Mouse (Mus musculus) hematopoietic stem cell, adult 5-6 weeks (primary cell): ENCODE data around the gene Maats1. TPM values are rescaled to one million over a fixed set of nuclear protein-coding genes. Genes with fewer than 3 reads are reported as not detected.

Experiments used
- ATAC-seq, 2 experiments: fragments of 125-278 bp in 1 of 2; replicated peaks in 1 of 2; 2 replicates each; pipeline ENCODE4 v1.8.0; 2016 to 2017; ENCODE audit warnings: inconsistent platforms in 2 of 2, mild to moderate bottlenecking in 2 of 2, moderate number of reproducible peaks in 2 of 2, low read depth in 1 of 2, moderate TSS enrichment in 1 of 2; ENCODE audit not compliant: low FRiP score in 2 of 2, poor library complexity in 2 of 2, severe bottlenecking in 2 of 2, insufficient read depth in 1 of 2, low TSS enrichment in 1 of 2
- total RNA-seq: library from RNA; stranded (forward); fragments of 172-1452, 232-1000 nt; gene quantifications from 2 replicates; pipeline ENCODE4 v1.2.3, GENCODE M21; 2017

The Maats1 gene
- total RNA-seq, 1 experiment from 2014 or later, result not detected

DNA sequence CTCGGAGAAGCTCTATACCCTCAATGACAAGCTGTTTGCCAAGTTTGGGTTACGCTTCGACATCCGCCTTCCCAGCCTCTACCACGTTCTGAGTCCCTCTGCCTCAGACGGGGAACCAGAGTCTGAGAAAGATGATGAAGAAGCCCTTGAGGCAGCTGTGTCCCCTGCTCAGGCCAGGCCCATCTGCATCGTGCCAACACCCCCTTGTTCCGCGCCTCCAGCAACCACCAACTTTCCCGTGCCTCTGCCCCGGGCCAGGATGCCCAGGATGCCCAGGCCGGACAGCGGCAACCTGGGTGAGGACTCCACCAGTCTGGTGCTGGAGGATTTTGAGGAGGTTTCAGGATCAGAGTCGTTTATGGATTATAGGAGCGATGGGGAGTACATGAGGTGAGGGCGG lies 32.0 kb upstream of the Maats1 start:
- ATAC-seq, result no peak

DNA sequence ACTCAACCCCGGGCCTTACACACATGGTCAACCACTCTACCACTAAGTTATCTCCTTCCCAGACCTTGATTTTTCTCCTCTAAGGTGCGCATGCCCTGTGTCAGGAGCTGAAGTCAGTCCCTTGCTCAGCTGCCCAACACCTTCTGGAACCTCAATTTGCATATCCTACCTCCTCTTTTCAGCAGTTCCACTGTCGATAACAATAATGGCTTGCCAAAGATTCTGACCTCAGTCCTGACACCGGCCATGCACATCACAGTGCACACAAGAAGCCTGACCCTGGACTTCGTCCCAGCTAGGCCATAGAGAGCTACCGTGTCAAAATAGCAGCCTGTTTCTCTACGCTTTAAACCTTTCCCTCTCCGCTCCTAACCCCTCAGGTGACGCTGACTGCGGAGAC lies 31.5 kb upstream of the Maats1 start:
- ATAC-seq, result no peak

DNA sequence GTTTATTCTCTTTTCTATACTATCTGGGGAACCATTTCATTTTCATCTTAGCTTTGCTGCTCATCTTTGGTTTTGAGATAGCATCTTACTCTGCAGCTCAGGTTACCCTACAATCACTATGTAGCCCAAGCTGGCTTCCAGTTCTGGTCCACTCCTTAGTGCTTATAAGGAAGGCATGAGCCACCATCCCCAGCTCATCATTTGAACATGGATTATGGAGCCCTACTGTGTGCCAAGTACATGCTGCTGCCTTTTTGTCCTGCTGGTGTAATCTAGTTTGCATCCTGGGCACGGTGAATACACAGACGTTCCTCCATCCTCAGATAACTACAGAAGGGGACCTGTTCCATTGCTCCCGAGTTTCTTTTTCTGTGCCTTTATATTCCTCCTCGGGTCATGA lies 30.9 kb upstream of the Maats1 start:
- no peak for ATAC-seq

DNA sequence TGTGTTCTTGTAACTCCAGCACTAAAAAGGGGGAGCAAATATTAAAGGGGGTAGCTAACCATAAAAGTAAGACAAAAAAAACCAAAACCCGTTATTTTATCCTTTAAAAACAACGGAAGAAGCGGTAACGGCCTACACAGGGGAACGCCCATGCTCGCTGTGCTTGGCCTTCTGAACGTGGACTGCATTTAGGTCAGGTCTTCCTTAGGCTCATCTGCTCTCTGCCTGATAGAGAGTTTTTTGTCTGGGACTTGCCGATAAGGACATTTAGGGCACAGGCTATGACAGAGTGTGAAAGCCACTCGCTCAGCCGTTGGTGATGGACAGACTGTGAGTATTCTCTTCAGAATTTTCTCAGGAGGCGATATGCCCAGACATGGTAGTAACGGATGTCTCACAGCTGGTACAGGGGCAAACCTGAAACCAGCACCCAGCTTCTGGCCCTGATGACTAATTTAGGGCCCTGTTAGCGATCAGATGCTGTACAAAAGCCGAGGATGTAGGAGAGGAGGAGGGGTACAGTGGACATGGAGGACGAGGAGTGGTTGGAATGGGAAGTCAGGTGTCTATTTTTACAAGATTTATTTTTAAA lies 29.9 kb upstream of the Maats1 start:
- ATAC-seq, result peak in 1 of 2 experiments; percentile 8; a peak in 1 of 4 replicates

DNA sequence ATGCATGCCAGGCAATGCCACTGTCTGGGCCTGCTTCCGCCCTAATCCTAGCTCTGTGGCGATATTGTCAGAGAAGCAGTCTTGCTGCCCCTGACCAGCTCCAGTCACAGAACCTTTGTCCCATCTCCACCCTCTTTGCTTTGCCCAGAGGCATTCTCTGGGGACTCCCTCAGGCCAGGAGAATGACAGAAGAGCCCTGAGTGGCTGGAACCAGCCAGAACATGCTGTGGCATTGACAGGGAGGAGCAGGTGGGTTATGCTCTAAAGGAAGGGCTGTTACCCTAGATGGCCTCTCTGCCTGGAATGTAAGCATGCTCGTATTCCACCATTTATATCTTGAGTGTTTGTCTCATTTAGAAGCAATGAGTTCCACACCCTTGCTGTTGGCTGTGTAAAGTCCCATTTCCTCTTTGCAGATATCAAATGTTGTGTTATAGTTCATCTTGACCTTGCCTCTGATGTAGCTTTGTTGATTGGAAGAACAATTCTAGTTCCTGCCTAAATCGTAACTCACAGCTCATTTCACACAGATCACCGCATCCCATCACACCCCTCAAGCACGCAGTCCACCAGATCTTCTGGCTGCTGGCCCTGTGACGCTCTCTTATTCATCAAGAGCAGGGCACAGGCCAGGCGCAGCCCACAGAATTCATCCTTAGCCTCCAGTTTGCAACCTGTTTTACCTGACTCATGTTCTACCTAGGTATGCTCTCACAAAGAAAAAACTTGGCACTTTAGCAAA lies 28.9 kb upstream of the Maats1 start:
- ATAC-seq, result no peak

DNA sequence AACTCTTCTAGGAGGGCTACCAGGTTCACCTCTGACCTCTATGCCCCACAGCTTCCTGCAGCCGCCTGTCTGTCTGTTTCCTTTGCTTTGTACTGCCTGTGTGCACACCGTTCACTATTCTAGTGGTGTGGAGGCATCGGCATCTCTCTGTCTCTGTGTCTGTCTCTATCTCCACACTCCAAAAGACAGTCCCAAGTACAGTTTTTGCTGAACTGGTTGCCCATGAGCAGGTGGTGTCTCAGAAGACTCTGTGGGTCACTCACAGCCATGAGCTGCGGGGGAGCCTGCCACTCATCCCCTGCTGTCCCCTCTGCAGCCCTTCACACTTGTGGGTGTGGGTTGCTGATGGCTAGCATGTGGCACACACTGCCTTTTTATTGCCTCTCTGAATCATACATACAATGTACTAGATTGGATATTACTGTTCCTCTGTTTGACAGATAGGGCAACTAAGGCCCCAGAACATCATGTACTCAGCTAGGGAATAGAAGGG lies 28.1 kb upstream of the Maats1 start:
- no peak for ATAC-seq

DNA sequence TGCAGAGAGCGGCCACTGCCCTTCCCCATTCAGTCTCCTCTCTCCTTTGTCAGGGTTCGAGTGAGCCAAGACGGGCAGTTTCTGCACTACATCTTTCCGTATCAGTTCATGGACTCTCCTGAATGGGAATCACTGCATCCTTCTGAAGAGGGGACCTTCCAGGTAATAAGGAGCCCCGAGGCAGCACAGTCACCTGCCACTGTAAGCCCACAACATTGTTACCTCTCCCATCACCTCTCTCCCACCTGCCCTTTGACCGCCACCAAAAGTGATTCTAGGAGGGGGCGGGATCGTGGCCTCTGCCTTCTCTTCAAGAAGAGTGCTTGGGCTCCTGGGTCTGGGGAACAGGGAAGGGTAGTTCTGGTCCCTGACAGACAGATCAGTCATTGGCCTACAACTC lies 27.5 kb upstream of the Maats1 start:
- ATAC-seq, result no peak

DNA sequence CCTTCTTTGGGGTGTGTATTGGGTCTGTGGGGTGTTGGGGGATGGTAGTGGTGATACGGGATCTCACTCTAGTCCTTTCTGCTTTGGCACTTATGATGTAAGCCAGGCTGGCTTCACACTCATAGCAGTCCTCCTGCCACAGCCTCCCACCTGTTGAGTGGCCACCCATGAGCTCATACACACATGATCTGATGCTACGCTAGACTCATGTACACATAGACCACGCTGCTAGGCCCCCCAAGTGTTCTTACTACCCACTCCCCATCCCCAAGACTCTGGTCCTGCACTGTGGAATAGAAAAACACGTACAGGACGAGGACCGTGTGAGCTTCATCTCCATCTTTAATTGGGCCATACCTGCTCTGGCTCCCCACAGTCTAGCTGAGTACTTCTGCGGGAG lies 27.1 kb upstream of the Maats1 start:
- ATAC-seq, result no peak

DNA sequence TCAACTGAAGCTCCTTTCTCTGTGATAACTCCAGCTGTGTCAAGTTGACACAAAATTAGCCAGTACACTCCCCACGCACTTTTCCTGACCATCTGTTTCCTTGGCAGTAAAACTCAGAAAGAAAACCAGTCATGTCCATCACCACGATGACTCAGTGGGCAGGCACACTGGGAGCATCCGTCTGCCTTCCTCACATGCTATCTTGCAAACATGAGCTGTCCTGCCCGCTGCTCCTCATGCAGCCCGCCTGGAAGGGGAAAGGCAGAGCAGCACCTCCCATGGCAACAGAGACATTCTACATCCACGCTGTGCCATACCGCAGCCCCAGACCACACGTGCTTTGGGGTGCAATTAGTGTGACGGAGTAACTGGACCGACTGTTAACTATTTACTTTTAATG lies 26.4 kb upstream of the Maats1 start:
- ATAC-seq, result no peak

DNA sequence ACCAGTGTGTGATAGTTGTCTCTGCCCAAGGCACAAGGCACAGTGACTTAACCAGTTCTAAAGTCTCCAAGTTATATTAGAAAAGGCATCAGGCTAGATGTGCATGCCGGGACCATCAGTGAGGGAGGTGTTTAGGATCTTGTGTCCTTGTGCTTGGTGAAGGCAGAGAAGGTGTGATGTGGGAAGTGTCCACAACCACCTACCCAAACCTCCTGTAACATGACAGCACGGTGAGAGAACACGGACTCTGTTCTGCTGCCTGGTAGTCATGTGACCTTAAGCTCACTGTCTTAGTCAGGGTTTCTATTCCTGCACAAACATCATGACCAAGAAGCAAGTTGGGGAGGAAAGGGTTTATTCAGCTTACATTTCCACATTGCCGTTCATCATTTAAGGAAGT lies 24.3 kb upstream of the Maats1 start:
- no peak for ATAC-seq

DNA sequence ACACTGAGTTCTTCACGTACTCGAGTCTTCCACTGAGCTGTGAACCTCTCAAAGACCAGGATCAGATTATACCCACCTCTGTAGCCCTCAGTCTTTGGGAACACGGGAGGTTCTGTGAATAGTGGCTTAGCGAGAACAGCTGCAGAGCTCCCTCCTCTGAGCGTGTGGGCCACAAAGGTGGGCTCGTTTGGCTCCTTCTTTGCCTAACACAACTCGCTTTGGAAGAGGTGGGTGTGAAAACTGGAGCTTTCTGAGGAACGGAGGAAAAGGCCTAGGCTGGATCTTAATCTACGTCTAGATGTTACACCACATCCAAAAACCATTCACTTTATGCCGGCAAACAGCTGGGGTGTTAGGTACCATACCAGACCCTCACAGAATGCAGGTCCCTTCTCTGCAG lies 23.4 kb upstream of the Maats1 start:
- ATAC-seq, result no peak

DNA sequence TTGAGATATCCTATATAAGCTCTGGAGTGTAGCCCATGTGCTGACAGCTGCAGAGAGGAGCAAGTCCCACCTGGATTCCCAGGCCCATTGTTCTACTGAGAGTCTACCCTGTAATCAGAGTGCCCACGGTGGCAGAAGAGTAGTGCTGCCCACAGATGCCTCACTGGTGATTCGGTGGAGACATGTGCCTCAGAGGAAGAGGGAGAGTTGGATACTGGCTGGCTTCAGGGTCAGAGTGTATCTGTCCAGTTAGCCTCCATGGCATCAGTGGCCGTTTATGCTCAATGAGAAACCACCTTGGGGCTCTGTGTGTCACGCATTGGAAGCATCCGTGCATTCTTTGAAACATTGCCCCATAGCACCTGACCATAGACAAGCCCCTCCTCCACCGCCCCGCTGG lies 21.7 kb upstream of the Maats1 start:
- no peak for ATAC-seq

DNA sequence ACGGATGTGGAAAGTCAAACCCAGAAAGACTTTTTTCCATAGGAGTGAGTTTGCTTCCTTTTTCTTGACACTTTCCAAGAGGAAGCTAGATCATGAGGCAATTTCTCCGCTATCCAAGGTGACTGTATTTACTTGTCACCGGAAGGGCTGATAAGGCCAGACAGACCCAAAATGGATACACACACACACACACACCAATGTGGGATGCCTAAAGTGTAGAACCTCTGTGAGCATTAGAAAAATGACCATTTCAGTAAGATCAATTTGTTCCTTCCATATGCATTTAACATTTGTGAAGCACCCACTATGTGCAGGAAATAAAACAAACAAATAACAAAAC lies 21.3 kb upstream of the Maats1 start:
- ATAC-seq, result no peak

DNA sequence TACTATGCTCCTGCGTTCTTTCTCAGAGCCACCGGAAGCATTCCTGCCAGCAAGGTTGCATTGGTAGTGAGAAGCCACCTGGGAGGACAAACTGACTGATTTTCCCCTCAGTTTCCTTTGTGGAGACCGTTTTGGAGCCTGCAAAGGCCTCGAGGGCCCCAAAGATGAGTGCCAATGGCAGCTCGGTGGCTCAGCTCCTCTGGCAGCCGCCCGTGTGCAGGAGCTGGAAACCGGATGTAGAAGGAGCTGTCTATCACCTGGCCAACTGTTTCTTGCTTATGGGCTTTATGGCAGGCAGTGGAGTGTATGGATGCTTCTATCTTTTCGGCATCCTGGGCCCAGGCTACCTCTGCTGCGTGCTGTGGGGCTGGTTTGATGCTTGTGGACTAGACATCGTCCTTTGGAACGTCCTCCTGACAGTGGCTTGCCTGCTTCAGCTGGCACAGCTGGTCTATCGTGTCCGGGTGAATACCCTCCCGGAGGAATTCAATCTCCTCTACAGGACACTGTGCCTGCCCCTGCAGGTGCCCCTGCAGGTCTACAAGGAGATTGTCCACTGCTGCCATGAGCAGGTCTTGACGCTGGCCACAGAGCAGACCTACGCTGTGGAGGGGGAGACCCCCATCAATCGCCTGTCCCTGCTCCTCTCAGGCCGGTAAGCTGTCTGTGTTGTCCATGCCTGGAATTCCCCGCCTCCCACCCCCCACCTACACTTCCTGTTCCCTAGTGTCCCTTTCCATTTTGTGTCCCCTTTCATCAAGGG lies 20.7 kb upstream of the Maats1 start:
- no peak for ATAC-seq

DNA sequence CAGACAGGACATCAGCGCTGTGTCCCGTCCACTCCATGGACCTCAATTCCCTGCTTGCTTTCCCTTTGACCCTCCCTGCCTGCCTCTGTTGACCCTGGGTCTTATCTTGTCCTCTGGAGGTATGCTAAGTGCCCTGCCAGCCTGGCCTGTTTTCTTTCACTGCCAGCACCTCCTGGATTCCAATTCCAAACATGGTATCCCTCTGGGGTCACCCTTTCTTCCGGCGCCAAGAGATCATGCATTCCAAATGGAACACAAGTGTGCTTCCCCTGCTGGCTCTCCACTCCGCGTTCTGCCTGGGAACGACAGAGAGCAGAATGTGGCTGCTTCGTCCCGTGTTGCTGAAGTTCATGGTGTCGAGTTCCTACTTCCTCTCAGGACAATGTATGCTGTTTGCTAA lies 20.0 kb upstream of the Maats1 start, which contains the start of gene Popdc2:
Gene Popdc2, plus strand, starts transcription at position 277 of the 400 bp plus-strand sequence.
- ATAC-seq, result no peak

DNA sequence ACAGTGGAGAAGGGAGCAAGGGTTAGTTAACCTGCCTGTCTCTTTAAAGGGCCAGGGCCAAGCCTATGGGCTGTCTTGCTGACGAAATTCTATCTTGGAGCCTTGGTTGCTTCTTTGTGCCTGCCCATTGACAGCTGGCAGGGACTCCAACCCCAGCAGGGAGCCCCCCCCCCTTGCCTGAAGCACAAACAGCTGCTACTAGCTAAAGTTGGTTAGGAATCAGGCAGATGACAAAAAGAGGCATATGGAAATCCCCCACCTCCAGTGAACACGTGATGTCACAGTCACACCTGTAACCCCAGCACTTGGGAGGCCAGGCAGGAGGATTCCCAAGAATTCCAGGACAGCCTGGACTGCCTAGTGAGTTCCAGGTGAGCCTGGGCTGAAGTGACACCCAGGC lies 18.4 kb upstream of the Maats1 start:
- no peak for ATAC-seq

DNA sequence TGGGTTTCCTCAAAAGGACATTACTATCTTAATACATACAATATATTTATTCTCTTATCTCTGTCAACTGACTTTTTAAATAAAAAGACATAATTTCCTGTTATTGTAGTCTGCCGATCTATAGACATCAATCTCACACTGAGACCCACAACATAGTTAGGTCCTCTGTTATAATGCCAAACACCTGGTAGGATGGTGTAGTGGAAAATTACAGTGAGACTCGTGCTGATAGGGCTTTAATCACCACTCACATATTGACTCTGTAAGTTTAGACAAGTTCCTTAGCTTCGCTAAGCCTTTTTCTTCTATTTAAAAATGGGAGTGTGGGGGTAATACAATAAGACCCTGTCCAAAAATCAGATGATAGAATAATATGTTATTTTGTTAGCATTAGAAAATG lies 17.9 kb upstream of the Maats1 start:
- ATAC-seq, result no peak

DNA sequence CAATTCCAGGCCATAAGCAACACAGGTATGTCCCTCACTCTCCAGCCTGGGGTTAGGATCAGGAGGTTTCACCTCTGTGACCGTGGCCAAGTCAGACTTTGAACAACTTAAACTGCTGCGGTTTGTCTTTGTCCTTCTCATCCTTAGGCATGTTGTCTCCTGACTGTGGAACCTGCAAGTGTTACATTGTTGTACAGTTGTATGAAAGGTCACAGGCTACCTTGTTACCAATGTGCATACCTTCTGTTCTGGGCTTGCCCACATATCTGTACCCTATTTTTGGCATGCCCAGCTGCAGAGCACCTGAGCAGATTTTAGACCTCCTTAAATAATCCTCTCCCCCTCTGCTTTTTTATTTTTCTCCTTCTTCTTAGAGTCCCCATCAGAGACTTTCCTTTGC lies 17.3 kb upstream of the Maats1 start:
- ATAC-seq, result no peak
